Mouse (Mus musculus) neural tube, postnatal 0 days (tissue): Measurements from ENCODE around the gene Galnt12. TPM values are rescaled to one million over a fixed set of nuclear protein-coding genes. Genes with fewer than 3 reads are reported as not detected.

Source experiments
- polyA plus RNA-seq: library from polyadenylated mRNA; unstranded; fragments of >200 nt; fragmentation: Nextera tagmentation; extraction: Ambion mirVana; gene quantifications from 2 replicates; pipeline ENCODE4 v1.2.1, GENCODE M21; 2015

Gene Galnt12
- 1.2 and 1.7 TPM in 2 replicates for polyA plus RNA-seq

DNA sequence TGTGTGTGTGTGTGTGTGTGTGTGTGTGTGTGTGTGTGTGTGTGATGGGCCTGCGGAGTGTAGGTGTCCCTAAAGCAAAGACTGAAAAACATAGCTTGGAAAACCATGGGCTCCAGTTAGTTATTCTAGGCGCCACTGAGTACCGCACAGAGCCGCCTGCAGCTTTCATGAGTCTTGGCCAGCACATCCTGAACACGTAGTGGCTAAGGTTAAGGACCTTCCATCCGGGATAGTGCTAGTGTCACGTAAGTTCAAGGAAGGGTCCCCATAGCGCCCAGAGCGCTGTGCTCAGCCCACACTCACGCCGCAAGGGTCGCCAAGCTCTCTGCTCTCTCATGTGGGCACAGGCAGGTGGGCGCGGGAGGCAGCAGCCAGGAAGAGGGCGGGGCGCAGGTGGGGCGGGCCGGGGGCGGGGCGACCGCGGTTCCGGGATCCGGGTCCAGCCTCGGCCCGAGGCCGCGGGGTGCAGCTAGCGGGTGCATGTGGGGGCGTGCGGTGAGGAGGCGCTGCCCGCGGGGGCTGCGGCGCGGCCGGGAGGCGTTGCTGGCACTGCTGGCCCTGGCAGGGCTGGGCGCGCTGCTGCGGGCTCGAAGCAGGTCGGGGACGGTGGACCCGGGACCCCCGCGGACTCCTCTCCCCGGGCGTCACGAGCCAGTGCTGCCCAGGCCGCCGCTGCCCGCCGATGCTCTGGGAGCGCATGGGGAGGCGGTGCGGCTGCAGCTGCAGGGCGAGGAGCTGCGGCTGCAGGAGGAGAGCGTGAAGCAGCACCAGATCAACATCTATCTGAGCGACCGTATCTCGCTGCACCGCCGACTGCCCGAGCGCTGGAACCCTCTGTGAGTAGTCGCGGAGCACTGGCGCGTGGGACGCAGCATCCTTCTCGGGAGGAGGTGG lies at the start of gene Galnt12:
Gene Galnt12 (plus strand): TSS at position 417 of the 894 bp plus-strand sequence.

DNA sequence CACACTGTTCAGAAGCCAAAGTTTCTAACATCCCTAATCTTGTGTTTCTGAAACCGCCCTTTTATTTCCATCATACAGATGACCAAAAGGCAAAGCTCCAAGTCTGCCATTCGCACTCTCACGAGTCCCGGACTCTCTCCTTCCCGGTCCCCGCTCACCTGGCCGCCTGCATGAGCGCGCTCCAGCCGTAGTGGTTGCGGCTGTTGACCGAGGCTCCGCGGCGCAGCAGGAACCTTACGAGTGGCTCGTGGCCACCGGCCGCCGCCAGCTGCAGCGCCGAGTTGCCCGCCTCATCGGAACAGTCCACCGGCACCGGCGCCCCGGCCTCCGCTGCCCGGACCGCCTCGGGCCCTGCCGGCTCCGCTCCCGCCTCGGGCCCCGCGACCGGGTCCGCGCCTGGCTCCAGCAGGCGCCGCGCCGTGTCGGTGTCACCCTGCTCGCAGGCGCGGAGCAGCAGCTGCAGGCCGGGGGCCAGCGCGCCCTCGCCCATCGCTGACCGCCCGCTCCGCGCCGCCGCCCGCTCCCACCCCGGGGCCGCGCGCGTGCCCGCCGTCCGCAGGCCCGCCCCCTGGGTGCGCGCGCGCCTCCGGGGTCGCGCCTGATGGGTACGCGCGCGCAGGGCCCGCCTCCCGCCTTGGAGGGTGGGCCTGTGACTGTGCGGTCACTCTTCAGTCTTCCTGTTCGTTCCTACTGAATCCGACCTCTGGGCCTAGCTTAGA lies 34.8 kb upstream of the Galnt12 start, which contains the start of gene Anks6:
Gene Anks6 (minus strand): TSS at position 637 of the 719 bp plus-strand sequence.

Other genes starting within 250 kb of the Galnt12 start
- gene Gabbr2, start 100.0 kb upstream of the Galnt12 start, polyA plus RNA-seq, result 24.0 and 25.3 TPM in 2 replicates
- 3.2 and 4.2 TPM in 2 replicates for gene Anks6, start 34.5 kb upstream of the Galnt12 start, polyA plus RNA-seq
- gene Col15a1, start 116.3 kb downstream of the Galnt12 start, polyA plus RNA-seq, result 4.7 and 4.9 TPM in 2 replicates